Mouse (Mus musculus) CH12.LX (cell line): ENCODE results near the gene Arhgef10l. TPM values are rescaled to one million over a fixed set of nuclear protein-coding genes. Genes with fewer than 3 reads are reported as not detected.

Experiments
- DNase-seq: peaks from one replicate; pipeline ENCODE4 v3.0.0-alpha.2; 2013; ENCODE audit errors: extremely low read depth
- H3K27ac ChIP-seq: 2 replicates; pipeline ENCODE4 v1.5.1; 2012; ENCODE audit warnings: low read depth, mild to moderate bottlenecking, control low read depth, moderate library complexity; ENCODE audit not compliant: insufficient read depth
- H3K27me3 ChIP-seq: replicated peaks from 2 replicates; pipeline ENCODE3; 2012; ENCODE audit warnings: inconsistent platforms
- H3K36me3 ChIP-seq, 2 experiments: replicated peaks in 1 of 2; 2 replicates each; pipeline versions ENCODE3 to v1.6.1; 2012; ENCODE audit warnings: inconsistent platforms in 1 of 2, low read length in 1 of 2, mild to moderate bottlenecking in 1 of 2, mixed read lengths in 1 of 2, moderate library complexity in 1 of 2; ENCODE audit not compliant: control insufficient read depth in 1 of 2, insufficient read depth in 1 of 2
- H3K4me1 ChIP-seq, 2 experiments: 2 replicates each; pipeline ENCODE4 v1.6.1; 2012; ENCODE audit warnings: inconsistent platforms in 1 of 2, moderate library complexity in 1 of 2; ENCODE audit not compliant: insufficient read depth in 2 of 2, control insufficient read depth in 1 of 2
- H3K4me2 ChIP-seq: 2 replicates; pipeline ENCODE4 v1.6.1; 2012; ENCODE audit warnings: low read depth, mild to moderate bottlenecking, control low read depth; ENCODE audit not compliant: poor library complexity, insufficient read depth, severe bottlenecking
- H3K4me3 ChIP-seq, 3 experiments: fragments of 150-350 bp in 1 of 3; sonication (generic) in 1 of 3; replicated peaks in 1 of 3; 2 replicates each; pipeline versions ENCODE3 to v1.5.1; 2011 to 2012; ENCODE audit warnings: low read depth in 2 of 3, low read length in 2 of 3, mild to moderate bottlenecking in 2 of 3, moderate library complexity in 2 of 3, control low read depth in 1 of 3, improper control_type of control experiment in 1 of 3, inconsistent platforms in 1 of 3, mixed read lengths in 1 of 3; ENCODE audit not compliant: poor library complexity in 1 of 3
- H3K79me2 ChIP-seq: replicated peaks from 2 replicates; pipeline ENCODE4 v1.6.1; 2012; ENCODE audit warnings: mild to moderate bottlenecking, moderate library complexity; ENCODE audit not compliant: control insufficient read depth, poor library complexity, insufficient read depth, severe bottlenecking; ENCODE audit errors: extremely low read depth
- H3K9ac ChIP-seq: 2 replicates; pipeline ENCODE4 v1.6.1; 2012; ENCODE audit warnings: low read depth, mild to moderate bottlenecking, control low read depth, moderate library complexity; ENCODE audit not compliant: insufficient read depth
- H3K9me3 ChIP-seq: replicated peaks from 2 replicates; pipeline ENCODE3; 2012; ENCODE audit warnings: low read length, inconsistent platforms, mixed read lengths
- BHLHE40 ChIP-seq: IDR thresholded peaks from 2 replicates; pipeline ENCODE4 v1.6.1; 2011; ENCODE audit warnings: mild to moderate bottlenecking, low read depth, low read length, improper control_type of control experiment
- CHD1 ChIP-seq: IDR thresholded peaks from 2 replicates; pipeline ENCODE4 v1.6.1; 2012; ENCODE audit warnings: low read depth, low read length, improper control_type of control experiment, inconsistent platforms
- CHD2 ChIP-seq: IDR thresholded peaks from 2 replicates; pipeline ENCODE4 v1.6.1; 2011; ENCODE audit warnings: low read length, improper control_type of control experiment
- CTCF ChIP-seq, 2 experiments: IDR thresholded peaks in 1 of 2; conservative IDR thresholded peaks in 1 of 2; 2 replicates each; pipeline ENCODE4 v1.5.1; 2011 to 2012; ENCODE audit warnings: low read depth in 2 of 2, low read length in 2 of 2, improper control_type of control experiment in 1 of 2, inconsistent platforms in 1 of 2, mild to moderate bottlenecking in 1 of 2, moderate library complexity in 1 of 2
- E2F4 ChIP-seq: IDR thresholded peaks from 2 replicates; pipeline ENCODE4 v1.6.1; 2011; ENCODE audit warnings: low read depth, low read length, improper control_type of control experiment; ENCODE audit not compliant: insufficient replicate concordance
- ELF1 ChIP-seq: IDR thresholded peaks from 2 replicates; pipeline ENCODE4 v1.6.1; 2014; ENCODE audit warnings: low read depth, mild to moderate bottlenecking, inconsistent platforms, low read length, improper control_type of control experiment
- EP300 ChIP-seq: IDR thresholded peaks from 2 replicates; pipeline ENCODE4 v1.6.1; 2011; ENCODE audit warnings: low read length, improper control_type of control experiment
- ETS1 ChIP-seq: conservative IDR thresholded peaks from 2 replicates; pipeline ENCODE4 v1.6.1; 2012; ENCODE audit warnings: low read depth, mild to moderate bottlenecking, inconsistent platforms, low read length, improper control_type of control experiment, moderate library complexity
- GABPA ChIP-seq: IDR thresholded peaks from 2 replicates; pipeline ENCODE4 v1.6.1; 2012; ENCODE audit warnings: low read depth, low read length, improper control_type of control experiment, inconsistent platforms; ENCODE audit not compliant: insufficient replicate concordance
- HCFC1 ChIP-seq: IDR thresholded peaks from 2 replicates; pipeline ENCODE4 v1.6.1; 2012; ENCODE audit warnings: low read depth, mild to moderate bottlenecking, inconsistent platforms, low read length, improper control_type of control experiment
- IRF4 ChIP-seq: IDR thresholded peaks from 2 replicates; pipeline ENCODE4 v1.6.1; 2014; ENCODE audit warnings: low read depth, mild to moderate bottlenecking, inconsistent platforms, low read length, improper control_type of control experiment
- JUN ChIP-seq: IDR thresholded peaks from 2 replicates; pipeline ENCODE4 v1.6.1; 2011; ENCODE audit warnings: low read depth, mild to moderate bottlenecking, low read length, improper control_type of control experiment, moderate library complexity; ENCODE audit not compliant: insufficient read depth
- JUND ChIP-seq: conservative IDR thresholded peaks from 2 replicates; pipeline ENCODE4 v1.6.1; 2011; ENCODE audit warnings: low read depth, low read length, improper control_type of control experiment
- KAT2A ChIP-seq: IDR thresholded peaks from 2 replicates; pipeline ENCODE4 v1.6.1; 2012; ENCODE audit warnings: low read length, improper control_type of control experiment, inconsistent platforms; ENCODE audit not compliant: insufficient replicate concordance
- MAZ ChIP-seq: IDR thresholded peaks from 2 replicates; pipeline ENCODE4 v1.6.1; 2012; ENCODE audit warnings: low read depth, mild to moderate bottlenecking, inconsistent platforms, low read length, improper control_type of control experiment, moderate library complexity
- MXI1 ChIP-seq: IDR thresholded peaks from 2 replicates; pipeline ENCODE4 v1.6.1; 2011; ENCODE audit warnings: mild to moderate bottlenecking, low read depth, low read length, improper control_type of control experiment
- PAX5 ChIP-seq: IDR thresholded peaks from 2 replicates; pipeline ENCODE4 v1.6.1; 2012; ENCODE audit warnings: low read length, inconsistent platforms, mixed read lengths
- POLR2A ChIP-seq: IDR thresholded peaks from 2 replicates; pipeline ENCODE4 v1.6.1; 2011; ENCODE audit warnings: low read depth, mild to moderate bottlenecking, improper control_type of control experiment, low read length
- RAD21 ChIP-seq: IDR thresholded peaks from 2 replicates; pipeline ENCODE4 v1.6.1; 2011; ENCODE audit warnings: low read depth, mild to moderate bottlenecking, low read length, improper control_type of control experiment, moderate library complexity
- RCOR1 ChIP-seq: conservative IDR thresholded peaks from 2 replicates; pipeline ENCODE4 v1.6.1; 2012; ENCODE audit warnings: low read depth, mild to moderate bottlenecking, inconsistent platforms, low read length, improper control_type of control experiment
- SIN3A ChIP-seq: IDR thresholded peaks from 2 replicates; pipeline ENCODE4 v1.6.1; 2012; ENCODE audit warnings: low read length, improper control_type of control experiment, inconsistent platforms
- TCF12 ChIP-seq: IDR thresholded peaks from 2 replicates; pipeline ENCODE4 v1.6.1; 2014; ENCODE audit warnings: low read depth, mild to moderate bottlenecking, inconsistent platforms, low read length, improper control_type of control experiment
- UBTF ChIP-seq: IDR thresholded peaks from 2 replicates; pipeline ENCODE4 v1.6.1; 2012; ENCODE audit warnings: low read depth, mild to moderate bottlenecking, inconsistent platforms, low read length, improper control_type of control experiment, moderate library complexity
- USF1 ChIP-seq: IDR thresholded peaks from 2 replicates; pipeline ENCODE4 v1.6.1; 2014; ENCODE audit warnings: low read depth, mild to moderate bottlenecking, inconsistent platforms, low read length, improper control_type of control experiment
- ZKSCAN1 ChIP-seq: IDR thresholded peaks from 2 replicates; pipeline ENCODE4 v1.6.1; 2012; ENCODE audit warnings: low read depth, inconsistent platforms, low read length, improper control_type of control experiment, borderline replicate concordance
- ZMIZ1 ChIP-seq: IDR thresholded peaks from 2 replicates; pipeline ENCODE4 v1.6.1; 2012; ENCODE audit warnings: low read depth, mild to moderate bottlenecking, inconsistent platforms, low read length, improper control_type of control experiment
- ZNF384 ChIP-seq: IDR thresholded peaks from 2 replicates; pipeline ENCODE4 v1.6.1; 2012; ENCODE audit warnings: low read depth, low read length, improper control_type of control experiment, inconsistent platforms
- dilution Hi-C: fragments of 300-500 bp; cut with MboI; formaldehyde crosslinking; loops from 2 replicates; pipeline ENCODE4 v1.14.3; 2020; ENCODE audit warnings: low sequenced_read_pairs; ENCODE audit not compliant: extremely low pct_unique_long_range_greater_than_20kb, extremely low pct_ligation_motif_present
- in situ Hi-C: fragments of 300-500 bp; cut with MboI; formaldehyde crosslinking; loops from 3 replicates; pipeline ENCODE4 v1.14.3; 2019; ENCODE audit warnings: low sequenced_read_pairs, low pct_ligation_motif_present, low pct_unique_long_range_greater_than_20kb, mixed read lengths
- polyA plus RNA-seq: library from polyadenylated mRNA; unstranded; fragments of >175 nt; gene quantifications from 2 replicates; pipeline ENCODE4 v1.2.1, GENCODE M21; 2012; ENCODE audit warnings: low read depth; ENCODE audit not compliant: insufficient read length
- total RNA-seq, 2 experiments: library from RNA; depleted of rRNA; stranded (reverse); fragments of 300-350 nt in 1 of 2; fragments of >200 nt in 1 of 2; gene quantifications; 2 replicates each; pipeline ENCODE4 v1.2.3; 2012 to 2014

Arhgef10l gene
- total and polyA plus RNA-seq, 3 experiments: 4.5 to 15.8 (median 10.2) TPM

GRCm38 (mm10) chr4:140550670-140551069 lies 115.1 kb downstream of the Arhgef10l start:
- dilution Hi-C loops: no loop called here
- Histone ChIP-seq H3K4me3 (no peak overlapping the region), H3K4me1 (peaks cover 4% of the 10 kb centered on the region in 2 experiments), H3K27me3 (no peaks in the 10 kb centered on the region), H3K79me2 (no peaks in the 10 kb centered on the region), H3K9ac (no peak overlapping the region), H3K27ac (no peak overlapping the region), H3K4me2 (no peak overlapping the region), H3K36me3 (peaks cover 0 to 87% of the 10 kb centered on the region in 2 experiments), H3K9me3 (no peaks in the 10 kb centered on the region)
- in situ Hi-C loops: loop anchor here (10.0 kb wide), 1 partner anchor 124 kb away; no protein-coding TSS in a partner anchor
- TF ChIP-seq ZKSCAN1 (no peak), EP300 (no peak), UBTF (no peak), CTCF (conservative IDR thresholded peaks at IDR 0.05 in 1 of 2, IDR thresholded peaks at IDR 0.05 in 1 of 2; ENCODE audit: low read depth in 2 of 2, low read length in 2 of 2) (no peak; a peak in 1 of 4 replicates), ZNF384 (no peak), MAZ (no peak), CHD1 (no peak), ZMIZ1 (no peak), TCF12 (no peak), SIN3A (no peak), MXI1 (no peak), USF1 (no peak), HCFC1 (no peak), GABPA (no peak), ETS1 (no peak), RAD21 (no peak), ELF1 (no peak), CHD2 (no peak), E2F4 (no peak), PAX5 (no peak)
- no peak for DNase-seq

- in situ Hi-C loops: loop anchor here (10.0 kb wide), 2 partner anchors 125 to 295 kb away; no protein-coding TSS in a partner anchor
- Histone ChIP-seq H3K79me2 (no peaks in the 10 kb centered on the region), H3K36me3 (peaks cover 0 to 86% of the 10 kb centered on the region in 2 experiments), H3K4me1 (0 out of 4 replicates have a peak, but pooled peaks cover 0 to 2% of the 10 kb centered on the region in 2 experiments), H3K4me2 (no peak overlapping the region), H3K27ac (no peak overlapping the region), H3K4me3 (no peak overlapping the region), H3K9me3 (no peaks in the 10 kb centered on the region), H3K27me3 (no peaks in the 10 kb centered on the region), H3K9ac (no peak overlapping the region)
- DNase-seq: no peak
- dilution Hi-C loops: no loop called here
- no peak for TF ChIP-seq JUN
- TF ChIP-seq RCOR1: no peak
- TF ChIP-seq JUND: no peak
- no peak for TF ChIP-seq MXI1
- TF ChIP-seq RAD21: no peak
- TF ChIP-seq IRF4: no peak
- TF ChIP-seq POLR2A: no peak
- TF ChIP-seq BHLHE40: no peak
- no peak for TF ChIP-seq CTCF (conservative IDR thresholded peaks at IDR 0.05 in 1 of 2, IDR thresholded peaks at IDR 0.05 in 1 of 2; ENCODE audit: low read depth in 2 of 2, low read length in 2 of 2)
- TF ChIP-seq ELF1: no peak
- TF ChIP-seq EP300: no peak
- no peak for TF ChIP-seq KAT2A
- no peak for TF ChIP-seq SIN3A
Measured at GRCm38 (mm10) chr4:140549975-140550374, 115.8 kb downstream of the Arhgef10l start.
